Mouse (Mus musculus) activated CD4-positive, CD25-positive, alpha-beta regulatory T cell (primary cell): ENCODE results near the gene Naa25. TPM values are rescaled to one million over a fixed set of nuclear protein-coding genes. Genes with fewer than 3 reads are reported as not detected.

ENCODE experiments used
- polyA plus RNA-seq, 2 experiments: library from polyadenylated mRNA; unstranded; fragments of 100-300 nt; shearing (Covaris generic); gene quantifications; one replicate each; pipeline ENCODE4 v1.2.1; 2017

The Naa25 gene
- polyA plus RNA-seq, result 10 to 100 TPM; 26.1 to 31.5 TPM

DNA sequence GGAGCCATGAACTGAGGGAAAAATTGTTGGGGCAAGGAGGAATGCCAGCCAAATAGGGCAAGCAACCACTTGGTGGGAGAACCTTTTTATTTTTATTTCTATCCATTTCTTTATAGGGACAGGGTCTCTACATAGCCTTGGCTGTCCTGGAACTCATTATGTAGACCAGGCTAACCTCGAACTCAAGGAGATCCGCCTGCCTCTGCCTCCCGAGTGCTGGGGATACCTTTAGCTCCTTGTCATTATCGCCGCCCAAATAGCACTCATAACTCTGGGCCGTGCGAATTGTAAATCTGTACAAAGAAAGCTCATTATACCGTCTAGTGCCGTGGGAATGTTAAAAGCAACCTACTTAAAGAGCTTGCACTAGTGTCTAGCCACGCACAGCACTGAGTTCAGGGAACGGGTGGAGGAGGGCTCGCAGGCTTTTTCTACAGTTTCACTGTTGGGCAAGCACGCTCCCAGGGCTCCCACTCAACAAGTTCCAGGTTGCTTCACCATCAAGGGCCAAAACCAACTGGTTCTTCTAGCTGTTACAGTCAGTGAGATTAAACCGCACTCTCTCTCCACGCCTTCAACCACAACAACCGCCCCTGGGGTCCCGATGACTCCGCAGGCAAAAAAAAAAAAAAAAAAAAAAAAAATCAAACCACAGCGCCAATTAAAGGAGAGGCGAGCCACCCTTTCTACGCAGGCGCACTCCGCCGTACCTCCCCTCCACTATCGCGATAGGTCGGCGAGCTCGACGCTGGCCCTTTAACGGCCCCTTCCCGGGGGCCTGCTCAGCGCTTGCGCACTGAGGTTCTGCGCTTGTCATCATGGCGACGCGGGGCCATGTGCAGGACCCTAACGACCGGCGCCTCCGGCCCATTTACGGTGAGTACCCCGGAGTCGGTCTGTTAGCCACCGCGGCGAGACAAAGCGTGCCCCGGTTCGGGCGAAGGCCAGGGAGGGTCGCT lies at the start of gene Naa25:
Gene Naa25, plus strand, starts transcription at position 750 of the 959 bp plus-strand sequence.

DNA sequence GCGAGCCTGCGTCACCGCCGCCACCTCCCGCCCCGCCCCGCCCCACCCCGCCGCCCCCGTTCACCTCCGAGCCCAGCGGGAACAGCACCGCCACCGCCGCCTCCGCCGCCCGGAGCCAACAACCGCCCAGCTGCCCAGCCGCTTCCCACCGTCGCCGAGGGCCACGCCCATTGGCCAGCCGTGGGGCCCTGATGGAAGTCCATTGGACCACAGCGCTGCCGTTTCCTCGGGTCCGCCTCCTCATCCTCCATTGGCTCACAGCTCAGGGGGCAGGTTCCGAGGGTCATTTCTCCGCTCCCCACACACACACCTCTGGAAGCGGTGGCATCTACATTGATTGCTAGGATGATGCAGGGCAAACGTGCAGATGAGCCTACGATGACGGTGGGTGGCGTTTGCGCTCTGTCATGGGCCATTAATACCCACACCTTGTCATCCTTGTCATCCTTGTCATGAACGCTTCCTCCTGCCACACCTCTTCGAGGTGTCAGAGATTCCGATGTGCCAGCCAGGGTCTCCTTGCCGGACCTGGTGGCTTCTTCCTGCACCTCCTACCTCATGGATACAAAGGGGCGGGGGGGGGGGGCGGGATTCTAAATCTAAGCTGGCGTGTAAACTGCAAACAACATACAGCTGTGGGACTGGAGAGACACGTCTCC lies 12.1 kb upstream of the Naa25 start, which contains the start of gene Trafd1:
Gene Trafd1, minus strand, starts transcription at position 172 of the 659 bp plus-strand sequence.

DNA sequence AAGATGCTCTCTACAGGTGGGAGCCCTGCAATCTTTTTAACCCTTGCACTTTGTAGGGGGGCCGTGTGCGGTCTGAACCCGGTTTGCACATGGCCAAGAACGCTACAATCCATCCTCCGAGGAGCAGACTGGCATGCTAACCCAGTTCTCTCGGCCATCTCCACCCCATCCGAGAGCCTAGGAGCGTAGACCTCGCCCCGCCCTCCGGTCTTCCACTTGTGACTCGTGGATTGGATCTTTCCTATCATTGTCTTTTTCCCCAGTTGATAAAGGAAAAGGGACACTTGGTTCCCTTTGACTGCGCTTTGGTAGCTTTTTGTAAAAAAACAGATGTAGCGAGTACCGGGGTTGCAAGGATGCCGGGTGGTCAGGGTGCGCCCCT lies 53.9 kb downstream of the Naa25 start, which contains the start of gene Tmem116:
Gene Tmem116, plus strand, starts transcription at position 250 of the 382 bp plus-strand sequence.

DNA sequence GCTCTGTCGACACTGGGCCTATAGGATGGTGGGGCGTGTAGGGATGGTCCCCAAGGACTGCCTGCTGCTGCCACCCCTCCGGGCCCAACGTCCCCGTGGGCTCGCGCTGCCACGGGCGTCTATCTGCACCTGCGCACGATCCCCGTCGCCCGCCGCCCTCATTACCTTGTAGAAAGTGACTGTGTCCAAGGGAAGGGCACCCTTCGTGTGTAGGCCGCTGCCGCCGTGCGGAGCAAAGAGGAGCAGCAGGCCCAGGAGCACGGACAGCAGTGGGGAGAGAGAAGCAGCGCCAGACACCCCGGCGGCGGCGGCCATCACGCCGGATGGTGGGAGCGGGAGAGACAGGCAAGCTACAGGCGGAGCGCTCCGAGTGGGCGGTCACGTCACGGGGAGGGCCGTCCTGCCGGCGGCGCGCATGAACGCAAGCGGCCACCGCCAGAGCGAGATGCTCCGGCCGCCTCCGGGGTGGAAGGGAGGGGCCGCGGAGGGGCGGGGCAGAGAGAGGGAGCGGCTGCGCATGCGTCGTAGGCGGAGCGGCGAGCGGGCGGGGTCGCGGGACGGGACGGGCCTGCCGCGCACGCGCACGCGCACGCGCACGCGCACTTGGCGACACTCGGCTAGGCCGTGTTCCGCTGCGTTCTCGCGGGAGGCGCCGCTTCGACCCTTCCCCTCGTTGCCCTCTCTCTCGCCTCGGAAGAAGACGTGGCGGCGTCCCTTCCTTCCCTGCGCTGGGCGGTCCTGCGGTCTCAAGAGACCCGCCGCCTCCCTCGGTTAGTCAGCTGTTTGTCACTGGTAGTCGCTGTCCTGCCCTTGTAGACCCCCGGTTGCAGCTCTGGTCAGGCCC lies 54.5 kb downstream of the Naa25 start, which contains the start of gene Erp29:
Gene Erp29, minus strand, starts transcription at position 481 of the 844 bp plus-strand sequence.

Other genes with a start within 250 kb of the Naa25 start
- 10 to 100 TPM; 19.4 to 22.1 TPM for gene Ptpn11, start 206.5 kb upstream of the Naa25 start, polyA plus RNA-seq
- gene Rpl6, start 193.5 kb upstream of the Naa25 start, polyA plus RNA-seq, result 1,000 to 10,000 TPM in 1 of 2 experiments, 100 to 1,000 TPM in 1; 742 to 1,189 TPM
- 1 to 10 TPM; 7.9 to 9.7 TPM for gene Hectd4, start 177.7 kb upstream of the Naa25 start, polyA plus RNA-seq
- 10 to 100 TPM; 65.6 to 93.9 TPM for gene Trafd1, start 12.3 kb upstream of the Naa25 start, polyA plus RNA-seq
- under 1 TPM; 0.30 to 0.57 TPM for gene Tmem116, start 54.0 kb downstream of the Naa25 start, polyA plus RNA-seq
- gene Erp29, start 54.6 kb downstream of the Naa25 start, polyA plus RNA-seq, result 10 to 100 TPM; 62.8 to 76.4 TPM
- under 1 TPM; 0.07 to 0.22 TPM for gene Adam1b, start 105.5 kb downstream of the Naa25 start, polyA plus RNA-seq
- gene Adam1a, start 147.5 kb downstream of the Naa25 start, polyA plus RNA-seq, result 1 to 10 TPM in 1 of 2 experiments, under 1 TPM in 1; 0.76 to 1.2 TPM
- gene Gm42878, start 147.5 kb downstream of the Naa25 start, polyA plus RNA-seq, result not detected
- 10 to 100 TPM; 39.8 to 44.0 TPM for gene Mapkapk5, start 148.0 kb downstream of the Naa25 start, polyA plus RNA-seq
- gene Aldh2, start 195.9 kb downstream of the Naa25 start, polyA plus RNA-seq, result 10 to 100 TPM; 18.0 to 22.6 TPM
- under 1 TPM; 0.57 to 0.70 TPM for gene Acad12, start 221.0 kb downstream of the Naa25 start, polyA plus RNA-seq